Mouse (Mus musculus) erythroblast, embryonic 14.5 days (primary cell): ENCODE data around the gene Gm42878.

Experiments
- GATA1 ChIP-seq: IDR thresholded peaks from 2 replicates; pipeline ENCODE4 v1.6.1; 2012; ENCODE audit warnings: low read length, inconsistent platforms, mixed read lengths
- TAL1 ChIP-seq: IDR thresholded peaks from 3 replicates; pipeline ENCODE4 v1.6.1; 2012; ENCODE audit warnings: low read length, inconsistent platforms, mixed read lengths

- TF ChIP-seq GATA1 (no peak), TAL1 (no peak)
Measured at GRCm38 (mm10) chr5:121526526-121526925, 18.8 kb downstream of the Gm42878 start.
